Mouse (Mus musculus) layer of hippocampus, postnatal 36 days (tissue): ENCODE data around the gene Fbxo31. TPM values are rescaled to one million over a fixed set of nuclear protein-coding genes. Genes with fewer than 3 reads are reported as not detected.

ENCODE experiments used
- DNase-seq, 2 experiments: peaks; one replicate each; pipeline ENCODE4 v3.0.0; 2022
- total RNA-seq, 2 experiments: library from RNA; stranded (reverse); gene quantifications; 2 replicates each; pipeline ENCODE4 v1.2.3; 2021

The Fbxo31 gene
- total RNA-seq, 2 experiments from 2014 or later, result 106 to 108 TPM

DNA sequence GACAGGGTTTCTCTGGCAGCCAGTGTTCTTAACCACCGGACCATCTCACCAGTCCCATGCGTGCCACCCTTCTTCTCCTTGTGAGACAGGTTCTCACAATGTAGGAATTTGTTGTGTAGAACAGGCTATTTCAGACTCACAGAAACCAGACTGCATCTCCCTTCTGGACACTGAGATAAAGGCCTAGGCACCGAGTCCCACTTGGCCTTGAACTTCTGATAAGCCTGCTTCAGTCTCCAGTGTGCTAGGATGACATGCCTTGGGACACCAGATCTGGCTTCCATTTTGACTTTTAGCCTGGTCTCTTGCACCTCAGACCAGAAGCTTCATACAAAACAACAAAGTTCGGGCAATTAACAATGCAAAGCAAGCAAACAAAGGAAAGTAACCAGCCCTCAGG is 10.1 kb upstream of the Fbxo31 start:
- DNase-seq, result no peak

DNA sequence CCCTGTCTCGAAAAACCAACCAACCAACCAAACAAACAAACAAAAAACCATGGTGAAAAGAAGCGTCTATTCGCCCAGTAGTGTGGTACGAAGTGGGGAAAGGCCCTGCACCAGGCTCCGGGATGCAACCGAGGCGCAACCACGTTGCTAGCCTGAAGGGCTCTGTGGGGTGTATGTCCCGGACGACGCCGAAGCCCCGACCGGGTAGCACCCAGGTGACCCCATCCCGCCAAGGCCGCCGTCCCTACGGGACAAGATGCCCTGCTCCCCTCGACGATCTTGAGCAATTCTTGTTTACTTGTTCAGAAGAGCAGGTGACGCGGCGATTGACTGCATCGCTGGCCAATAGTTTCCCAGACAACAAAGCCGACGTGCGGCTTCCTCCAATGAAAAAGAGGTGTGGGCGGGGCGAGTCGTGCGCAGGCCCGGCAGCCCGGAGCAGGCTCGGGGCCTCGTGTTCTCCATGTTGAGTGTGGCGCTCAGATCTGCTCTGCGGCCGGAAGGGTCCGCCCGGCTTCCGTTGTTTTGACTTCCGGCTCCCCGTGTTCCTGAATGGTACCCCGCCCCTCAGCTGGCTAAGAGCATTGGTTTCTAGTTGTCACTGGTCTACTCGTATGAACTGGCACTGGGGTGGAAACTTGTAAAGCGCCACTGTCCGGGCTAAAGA is 6.7 kb upstream of the Fbxo31 start:
- peak; percentile 99 for DNase-seq

DNA sequence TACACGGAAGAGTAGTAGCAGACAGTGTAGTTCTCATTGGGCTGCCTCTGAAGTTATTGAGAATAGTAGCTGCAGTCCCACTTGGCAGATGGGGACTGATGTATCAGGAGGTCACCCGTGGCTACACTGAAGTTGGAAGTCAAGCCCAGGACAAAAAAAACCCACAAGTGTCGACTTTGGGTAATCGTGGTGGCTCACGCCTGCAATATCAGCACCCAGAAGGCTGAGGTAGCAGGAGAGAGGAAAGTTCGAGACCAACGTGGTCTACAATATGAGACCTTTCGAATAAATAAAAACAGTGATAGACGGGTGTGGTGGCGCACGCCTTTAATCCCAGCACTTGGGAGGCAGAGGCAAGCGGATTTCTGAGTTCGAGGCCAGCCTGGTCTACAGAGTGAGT is 6.1 kb upstream of the Fbxo31 start:
- DNase-seq, result no peak

DNA sequence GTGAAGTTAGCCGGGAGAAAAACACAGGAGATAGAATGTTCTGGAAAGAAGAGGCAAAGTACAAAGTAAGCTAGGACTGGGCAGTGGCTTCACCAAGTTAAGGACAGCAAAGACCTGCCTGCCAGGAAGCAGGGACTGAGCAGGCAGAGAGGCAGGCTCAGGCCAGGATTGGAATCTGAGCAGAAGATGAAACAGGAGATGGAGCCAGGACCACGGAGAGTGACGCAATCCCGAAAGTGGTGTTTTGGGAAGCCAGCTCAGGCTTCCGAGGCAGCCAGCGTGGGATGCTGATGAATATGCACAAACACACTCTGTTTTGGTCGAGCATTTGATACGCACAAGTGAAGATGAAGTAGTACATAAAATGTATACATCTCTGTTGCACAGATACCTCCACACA is 5.0 kb upstream of the Fbxo31 start:
- no peak for DNase-seq

DNA sequence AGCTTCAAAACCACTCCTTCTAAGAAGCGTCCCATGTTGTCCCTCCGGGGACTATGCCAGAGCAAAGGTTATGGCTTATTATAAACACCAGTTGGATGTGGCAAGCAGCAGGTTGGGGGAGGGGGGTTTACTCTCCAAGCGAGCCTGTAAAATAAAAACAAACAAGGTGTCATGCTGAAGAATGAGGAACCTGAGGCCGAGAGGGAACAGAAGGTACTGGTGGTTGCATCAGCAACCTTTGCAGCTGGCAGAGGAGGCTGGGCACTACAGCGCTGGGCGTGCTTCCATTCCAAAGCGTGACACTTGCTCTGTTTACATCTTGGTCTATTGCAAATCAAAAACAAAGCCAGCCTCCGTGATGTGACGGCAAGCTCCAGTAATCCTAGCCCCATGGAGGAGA is 1.9 kb upstream of the Fbxo31 start:
- no peak for DNase-seq

DNA sequence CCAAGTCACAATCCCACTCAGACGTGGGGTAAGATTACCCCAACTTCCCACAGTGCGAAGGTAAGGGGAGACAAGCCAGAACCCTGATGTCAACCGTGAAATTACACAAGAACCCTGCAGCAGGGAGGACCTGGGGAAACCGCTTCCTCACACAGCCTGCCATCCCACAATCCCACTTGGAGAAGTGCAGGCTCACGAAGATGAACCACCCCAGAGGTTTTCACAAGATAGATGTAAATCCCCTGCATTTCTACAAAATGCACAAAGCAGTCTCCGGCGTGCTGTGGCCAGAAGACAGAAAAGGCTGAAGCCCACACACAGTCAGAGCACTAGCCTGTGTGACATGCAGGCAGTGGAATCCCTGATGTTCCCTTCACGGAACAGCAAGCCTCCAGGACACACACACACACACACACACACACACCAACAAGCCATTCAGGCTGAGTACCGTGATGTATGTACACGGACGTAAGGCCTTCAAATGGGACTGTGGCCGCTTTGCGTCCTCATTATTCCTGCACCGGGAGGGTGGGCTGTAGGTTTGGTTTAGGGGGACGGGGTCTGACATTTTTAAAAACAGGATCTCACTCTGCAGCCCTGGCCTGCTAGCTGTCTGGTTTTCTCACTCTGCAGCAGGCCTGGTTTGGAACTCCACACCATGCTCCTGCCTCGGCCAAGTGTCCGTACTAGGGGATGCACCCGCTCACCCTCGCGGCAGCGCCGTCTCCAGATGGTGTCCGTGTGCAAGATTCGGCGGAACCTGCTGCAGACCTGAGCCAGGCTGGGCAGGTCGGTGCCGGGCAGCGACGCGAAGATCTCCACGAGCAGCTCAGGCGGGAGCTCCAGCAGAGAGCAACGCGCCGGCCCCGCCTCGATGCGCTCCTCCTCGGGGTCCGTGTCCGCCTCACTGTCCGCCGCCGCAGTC is 593 bp downstream of the Fbxo31 start:
- no peak for DNase-seq

DNA sequence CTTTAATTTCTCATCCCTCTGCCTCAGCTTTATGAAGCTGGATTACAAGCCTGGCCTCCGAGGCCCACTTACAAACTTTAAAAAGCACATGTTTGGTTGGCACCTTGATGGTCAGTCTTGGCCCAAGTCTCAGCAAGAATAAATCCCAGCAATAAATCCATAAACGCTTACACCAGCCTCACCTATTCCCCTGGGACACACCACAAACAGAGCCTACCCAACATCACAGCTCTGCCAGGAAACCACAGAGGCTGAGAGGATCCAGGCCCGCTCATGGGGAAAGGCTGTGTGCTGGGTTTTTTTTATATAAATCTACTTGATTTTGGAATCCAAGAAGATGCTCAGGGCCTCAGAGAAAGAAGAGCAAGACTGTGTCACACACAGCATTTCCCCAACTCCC is 2.9 kb downstream of the Fbxo31 start:
- no peak for DNase-seq

DNA sequence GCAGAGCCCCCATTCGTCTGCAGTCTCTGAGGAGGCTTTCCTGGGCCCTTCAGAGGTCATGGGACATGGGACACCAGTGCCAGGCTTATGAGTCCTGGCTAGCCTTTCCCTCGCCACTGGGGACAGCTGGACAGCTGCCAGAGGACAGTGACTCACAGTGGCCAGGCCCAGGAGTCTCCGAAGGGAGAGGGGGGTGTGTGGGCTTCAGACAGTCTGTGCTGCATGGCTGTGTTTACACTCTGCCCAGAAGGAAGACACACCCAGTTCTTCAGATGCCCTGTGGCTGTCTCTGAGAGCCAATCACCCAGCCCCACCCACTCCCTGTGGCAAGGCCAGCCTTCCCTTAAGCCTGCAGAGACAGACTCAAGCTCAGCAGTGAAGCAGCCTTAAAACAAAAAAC is 5.3 kb downstream of the Fbxo31 start:
- DNase-seq, result no peak

DNA sequence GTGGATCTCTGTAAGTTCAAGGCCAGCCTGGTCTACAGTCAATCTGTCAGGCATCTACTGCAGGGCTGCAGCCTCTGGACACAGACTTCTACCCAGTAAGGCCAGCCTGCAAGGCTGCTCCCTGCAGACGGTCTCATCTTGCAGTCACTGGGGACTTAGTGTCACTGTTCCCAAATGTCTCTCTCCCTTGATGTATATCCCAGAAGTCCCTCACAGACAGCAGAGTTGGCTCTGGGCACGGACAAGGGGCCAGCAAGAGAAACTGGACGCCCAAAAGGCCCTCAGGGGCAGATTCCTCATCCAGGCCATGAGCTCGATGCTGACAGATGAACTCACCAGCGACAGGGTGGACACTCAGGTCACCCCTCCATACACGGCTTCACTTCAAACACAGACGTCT is 6.5 kb downstream of the Fbxo31 start:
- DNase-seq, result no peak

DNA sequence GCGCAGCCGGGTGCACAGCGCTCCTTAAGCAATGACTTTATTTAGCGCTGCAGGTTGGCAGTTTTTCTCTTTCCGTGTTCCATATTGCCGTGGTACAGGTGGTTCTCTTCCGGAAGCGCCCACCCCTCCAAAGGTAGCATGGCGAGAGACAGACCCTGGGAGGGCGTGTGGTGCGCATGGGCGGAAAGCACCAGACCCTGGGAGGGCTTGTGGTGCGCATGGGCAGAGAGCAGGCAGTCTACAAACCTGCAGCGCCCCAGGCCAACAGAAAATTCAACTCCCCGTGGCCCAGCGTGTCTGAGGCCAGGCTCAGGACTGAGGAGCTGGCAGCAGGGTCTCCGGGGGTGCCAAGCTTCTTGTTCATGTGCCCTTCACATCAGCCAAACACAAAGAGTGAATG is 7.8 kb downstream of the Fbxo31 start:
- DNase-seq, result no peak

DNA sequence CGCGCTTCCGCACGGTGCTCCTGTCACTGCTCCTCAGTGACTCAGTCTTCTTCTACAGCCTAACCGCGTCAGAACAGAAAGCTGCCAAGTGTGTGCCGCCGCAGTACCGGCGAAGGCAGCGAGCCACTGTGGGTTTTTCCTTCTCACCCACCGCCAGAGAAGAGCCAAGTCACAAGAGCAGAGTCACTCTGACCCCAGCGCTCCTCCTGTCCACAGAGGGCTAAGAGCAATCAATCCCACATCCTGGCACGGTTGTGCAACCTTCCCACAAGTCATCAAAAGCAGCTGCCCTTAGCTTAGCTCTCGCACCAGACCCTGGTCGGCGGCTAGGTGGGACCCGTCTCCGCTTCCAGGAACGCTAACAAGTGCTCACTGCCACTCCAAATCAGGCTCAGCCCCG is 8.3 kb downstream of the Fbxo31 start:
- DNase-seq, result no peak

DNA sequence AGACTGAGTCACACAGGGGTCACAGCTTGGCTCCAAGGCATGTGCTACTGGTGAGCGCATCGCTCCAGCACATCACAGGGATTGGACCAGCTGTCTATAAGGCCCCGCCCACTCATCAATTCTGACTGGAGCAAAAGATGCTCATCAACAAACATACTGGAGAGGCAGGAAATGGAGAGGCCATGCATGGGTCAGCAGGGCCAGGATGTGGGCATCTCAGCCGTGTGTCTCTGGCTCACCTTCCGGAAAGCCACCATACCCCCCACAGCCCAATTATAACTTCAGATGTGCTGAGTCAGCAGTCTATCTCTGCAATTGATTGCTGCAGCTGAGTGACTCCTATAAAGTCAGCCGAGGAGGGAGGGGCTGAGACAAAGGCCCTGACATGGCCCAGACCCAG is 10.3 kb downstream of the Fbxo31 start:
- DNase-seq, result no peak

DNA sequence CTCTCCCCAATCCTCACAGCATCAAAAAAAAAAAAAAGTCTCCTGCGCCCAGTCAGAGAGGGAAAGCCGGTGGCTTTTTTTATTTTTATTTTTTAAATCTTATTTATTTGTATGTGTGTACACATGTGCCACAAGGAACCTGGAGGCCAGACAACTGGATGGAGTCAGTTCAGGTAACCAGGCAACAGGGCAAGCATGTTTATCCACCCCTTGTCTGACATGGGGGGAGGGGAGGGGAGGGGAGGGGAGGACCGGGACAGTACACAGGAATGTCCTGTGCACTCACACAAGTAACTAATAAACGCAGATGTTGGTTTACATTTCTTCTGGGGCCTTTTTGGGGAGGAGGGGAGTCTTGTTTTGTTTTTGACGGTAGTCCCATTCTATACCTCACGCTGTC is 14.9 kb downstream of the Fbxo31 start:
- no peak for DNase-seq

DNA sequence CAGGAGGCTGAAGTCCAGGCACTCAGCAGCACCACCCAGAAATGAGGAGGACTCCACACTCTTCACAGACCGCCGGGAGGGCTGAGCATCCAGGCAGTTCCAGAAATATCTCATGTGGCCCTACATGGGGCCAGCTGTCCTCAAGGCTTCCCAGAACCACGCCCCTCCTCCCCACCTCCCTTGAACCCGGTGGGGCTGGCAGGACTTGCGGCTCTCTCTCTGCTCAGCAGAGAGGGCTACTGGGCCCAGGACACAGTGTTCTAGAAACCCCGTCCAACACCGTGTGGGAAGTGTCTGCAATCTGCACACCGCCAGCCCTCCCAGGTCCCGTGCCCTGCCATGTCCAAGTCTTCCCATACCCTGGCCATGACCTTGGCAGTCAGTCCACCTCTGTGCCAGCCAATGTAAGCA is 15.7 kb downstream of the Fbxo31 start:
- DNase-seq, result no peak

DNA sequence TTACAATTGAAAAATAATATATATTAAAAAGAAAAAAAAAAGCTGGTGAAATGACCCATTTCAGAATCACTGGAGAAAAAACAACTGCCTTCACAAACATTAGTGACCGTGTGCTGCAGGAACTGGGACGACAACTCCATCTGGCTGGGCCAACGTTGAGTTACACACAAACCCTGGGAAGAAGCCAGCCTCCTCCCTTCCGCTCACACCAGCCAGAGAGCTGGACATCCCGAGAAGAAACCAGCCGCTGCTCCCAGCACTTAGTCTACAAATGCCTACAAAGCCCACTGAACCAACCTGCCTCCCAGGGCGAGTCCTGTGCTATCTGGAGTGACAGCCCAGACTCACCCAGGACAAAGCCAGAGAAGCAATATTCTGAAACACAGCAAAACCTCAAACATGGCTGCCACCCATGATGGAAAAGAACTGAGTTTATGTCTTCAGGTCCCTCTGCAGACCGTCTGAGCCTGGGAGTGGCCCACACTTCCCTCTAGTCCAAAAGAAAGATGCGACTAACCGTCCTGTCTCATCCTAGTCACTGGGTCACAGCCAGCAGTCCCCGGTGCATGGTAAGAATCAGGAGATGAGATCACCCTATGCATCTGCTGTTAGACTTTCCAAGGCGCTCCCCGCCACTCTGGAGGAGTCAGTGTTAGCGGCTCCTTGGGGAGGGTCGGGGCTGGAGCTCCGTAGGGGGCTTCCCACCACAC is 16.8 kb downstream of the Fbxo31 start:
- DNase-seq, result no peak

DNA sequence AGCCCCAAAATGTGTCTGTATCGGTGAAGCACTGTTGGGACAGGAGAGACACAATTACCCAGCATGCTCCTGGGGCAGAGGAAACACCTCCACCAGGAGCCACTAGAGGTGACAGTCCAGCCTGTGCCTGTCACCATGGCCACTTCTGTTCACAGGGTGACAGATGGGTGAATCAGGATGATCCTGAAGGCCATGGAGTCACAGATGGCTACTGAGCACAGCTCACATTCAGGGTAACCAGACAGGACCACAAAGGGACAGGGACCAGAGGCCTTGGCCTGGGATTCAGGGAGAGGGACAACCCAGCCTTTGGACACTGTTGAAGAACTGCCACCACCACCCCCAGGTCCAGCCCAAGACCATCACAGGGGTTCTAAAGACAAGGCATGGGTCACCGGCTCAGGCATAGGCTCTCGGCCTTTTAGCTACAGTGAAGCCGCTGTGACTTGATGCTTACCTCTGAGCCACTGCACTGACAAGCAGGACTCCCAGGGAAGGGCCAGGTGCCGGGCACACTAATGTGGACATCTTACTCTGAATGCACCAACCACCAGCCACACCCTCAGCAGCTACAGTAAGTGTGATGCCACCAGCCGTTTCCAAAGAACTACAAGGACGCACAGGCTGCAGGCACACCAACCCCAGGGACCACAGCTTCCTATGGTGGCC is 18.0 kb downstream of the Fbxo31 start:
- no peak for DNase-seq

DNA sequence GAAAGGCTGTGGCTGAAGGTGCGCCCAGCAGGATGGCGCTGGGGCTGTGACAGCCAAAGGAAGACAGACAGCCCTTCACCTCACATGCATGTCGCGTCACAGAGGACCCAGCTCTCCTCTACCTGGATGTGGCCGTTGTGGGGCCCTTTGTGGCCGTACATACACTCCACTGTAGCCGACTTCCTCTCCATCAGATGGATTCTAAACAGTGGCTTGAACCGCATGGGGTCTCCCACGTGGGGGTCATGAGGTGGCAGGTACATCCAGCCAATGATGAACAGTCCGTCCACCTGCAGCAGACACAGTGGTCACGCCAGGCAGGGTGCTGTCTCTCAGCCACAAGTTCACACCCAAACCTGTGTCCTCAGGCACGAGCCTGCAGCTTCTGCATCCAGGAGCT is 18.8 kb downstream of the Fbxo31 start:
- no peak for DNase-seq

DNA sequence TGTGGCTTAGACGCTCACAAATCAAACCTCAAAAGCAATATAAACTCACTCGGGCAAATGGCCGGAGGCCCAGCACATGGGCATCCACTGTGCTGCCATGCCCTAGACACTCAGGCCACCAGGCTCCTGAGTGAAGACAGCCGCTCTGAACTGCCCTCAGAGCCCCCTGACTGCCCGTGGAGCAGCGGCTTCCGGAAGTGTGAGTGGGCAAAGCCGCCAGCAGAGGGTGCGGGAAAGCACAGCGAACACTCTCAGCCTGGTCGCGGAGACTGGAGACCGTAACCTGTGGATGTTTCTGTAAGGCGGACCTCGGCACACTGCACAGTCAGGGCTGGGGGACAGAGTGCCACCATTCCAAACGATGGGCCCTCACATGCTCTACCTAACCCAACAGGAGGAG is 20.1 kb downstream of the Fbxo31 start:
- DNase-seq, result no peak

DNA sequence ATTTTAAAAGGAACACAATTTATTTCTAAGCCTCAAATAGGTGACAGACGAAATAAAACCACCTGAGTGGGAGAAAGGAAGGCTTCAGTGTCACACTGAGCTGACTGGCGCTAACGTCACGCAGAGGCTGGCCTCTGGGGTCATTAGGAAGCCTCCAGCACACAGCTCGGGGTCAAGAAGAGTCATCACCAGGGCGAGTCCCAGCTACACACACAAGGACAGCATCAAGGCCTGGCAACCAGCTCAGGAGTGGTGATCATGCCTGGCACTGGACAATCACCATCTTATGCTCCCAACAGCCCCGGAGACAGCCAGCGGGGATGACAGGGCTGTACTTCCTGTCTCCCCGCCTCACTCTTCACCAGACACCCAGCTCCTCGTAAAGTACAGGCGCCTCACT is 20.9 kb downstream of the Fbxo31 start:
- no peak for DNase-seq

DNA sequence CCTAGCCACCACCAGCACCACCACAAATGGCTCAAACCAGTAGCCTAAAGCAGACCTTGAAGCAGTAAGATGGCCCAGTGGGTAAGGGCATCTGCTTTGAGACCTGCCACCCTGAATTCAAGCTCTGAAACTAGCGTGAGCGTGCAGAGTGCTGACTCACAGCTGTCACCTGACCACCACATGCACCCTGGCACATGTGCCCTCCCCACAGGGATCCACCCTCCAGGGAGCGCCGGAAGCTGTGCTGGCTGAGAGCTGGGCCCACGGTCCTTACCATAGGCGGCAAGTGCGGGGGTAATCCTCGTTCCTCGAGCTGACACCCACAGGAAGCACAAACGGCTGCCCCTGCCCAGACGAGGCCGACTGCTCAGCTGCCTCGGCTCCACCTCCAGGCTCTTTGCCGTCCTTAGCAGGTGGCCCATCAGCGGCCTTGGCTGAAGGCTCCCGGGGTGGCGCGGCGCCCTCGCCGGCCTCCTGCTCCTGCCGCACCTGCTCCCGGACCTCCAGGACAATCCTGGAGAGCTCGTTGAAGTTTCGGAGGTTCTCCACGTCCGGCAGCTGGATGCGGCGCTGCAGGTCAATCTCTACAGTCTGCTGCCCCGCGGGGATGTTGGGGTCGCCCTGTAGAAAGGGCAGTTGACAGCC is 24.7 kb downstream of the Fbxo31 start:
- DNase-seq, result no peak

DNA sequence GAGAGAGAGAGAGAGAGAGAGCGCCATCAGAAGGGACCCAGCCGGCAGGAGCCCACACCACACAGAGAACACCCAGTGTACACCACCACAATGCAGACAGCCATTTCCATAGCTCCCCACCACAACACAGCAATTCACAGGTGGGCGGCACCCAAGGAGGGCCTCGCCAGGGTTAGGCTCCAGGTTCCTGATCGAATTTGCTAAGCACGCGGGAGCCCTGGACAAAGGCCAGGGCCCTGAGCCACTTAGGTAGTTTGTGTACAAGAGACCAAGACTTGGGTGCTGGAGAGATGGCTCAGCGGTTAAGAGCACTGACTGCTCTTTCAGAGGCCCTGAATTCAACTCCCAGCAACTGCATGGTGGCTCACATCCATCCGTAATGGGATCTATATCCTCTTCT is 26.1 kb downstream of the Fbxo31 start:
- DNase-seq, result no peak
